Mouse (Mus musculus) cerebellum, adult 9-10 months (tissue): ENCODE measurements around the gene Rap1b.

Source experiments
- DNase-seq: peaks from one replicate; pipeline ENCODE4 v3.0.0; 2022

Rap1b gene

GRCm38 (mm10) chr10:117781021-117781725 lies 64.7 kb downstream of the Rap1b start:
- DNase-seq = no peak

DNA sequence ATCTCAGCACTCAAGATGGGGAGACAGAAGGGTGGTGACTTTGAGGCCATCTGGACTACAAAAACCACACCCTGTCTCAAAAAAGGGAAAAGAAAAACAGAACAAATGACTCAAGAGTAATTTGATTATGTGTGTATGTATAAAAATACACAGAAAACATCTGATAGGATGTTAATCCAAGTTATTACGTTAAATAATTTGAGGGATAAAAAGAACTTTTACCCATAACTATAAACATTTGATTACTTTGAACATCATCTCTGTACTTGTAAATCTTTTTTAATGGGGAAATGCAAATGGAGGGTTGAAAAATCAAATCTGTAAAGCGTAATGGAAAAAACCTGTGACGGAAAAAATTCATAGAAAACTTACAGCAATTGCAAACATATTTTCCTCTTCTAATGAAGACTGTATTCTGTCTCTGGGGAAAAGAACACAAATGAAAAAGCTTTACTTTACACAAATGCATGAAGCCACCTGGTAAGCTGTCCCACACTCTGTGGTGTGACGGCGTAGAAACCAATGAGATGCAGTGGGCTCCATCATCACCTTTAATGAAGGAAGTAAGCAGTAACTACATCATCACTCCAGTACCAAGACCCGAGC lies 65.4 kb downstream of the Rap1b start:
- DNase-seq = no peak

GRCm38 (mm10) chr10:117779581-117780305 lies 66.1 kb downstream of the Rap1b start:
- DNase-seq = no peak

DNA sequence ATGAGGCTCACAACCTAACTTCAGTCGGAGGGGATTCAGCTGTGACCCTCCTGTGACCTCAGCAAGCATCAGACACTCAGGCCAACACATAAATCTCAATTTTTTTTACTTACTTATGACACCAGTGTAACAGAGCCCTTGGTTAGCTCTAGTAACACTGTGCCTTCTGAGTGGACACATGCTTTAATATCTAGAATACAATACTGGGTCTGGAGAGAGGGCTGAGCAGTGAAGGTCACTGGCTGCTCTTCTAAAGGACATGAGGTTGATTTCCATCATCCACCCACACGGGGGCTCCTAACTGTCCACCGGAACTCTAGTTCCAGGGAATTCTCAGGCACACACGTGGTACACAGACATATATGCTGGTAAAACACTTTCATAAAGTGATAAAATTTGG lies 66.9 kb downstream of the Rap1b start:
- DNase-seq = no peak

GRCm38 (mm10) chr10:117778328-117778910 lies 67.4 kb downstream of the Rap1b start:
- no peak for DNase-seq

DNA sequence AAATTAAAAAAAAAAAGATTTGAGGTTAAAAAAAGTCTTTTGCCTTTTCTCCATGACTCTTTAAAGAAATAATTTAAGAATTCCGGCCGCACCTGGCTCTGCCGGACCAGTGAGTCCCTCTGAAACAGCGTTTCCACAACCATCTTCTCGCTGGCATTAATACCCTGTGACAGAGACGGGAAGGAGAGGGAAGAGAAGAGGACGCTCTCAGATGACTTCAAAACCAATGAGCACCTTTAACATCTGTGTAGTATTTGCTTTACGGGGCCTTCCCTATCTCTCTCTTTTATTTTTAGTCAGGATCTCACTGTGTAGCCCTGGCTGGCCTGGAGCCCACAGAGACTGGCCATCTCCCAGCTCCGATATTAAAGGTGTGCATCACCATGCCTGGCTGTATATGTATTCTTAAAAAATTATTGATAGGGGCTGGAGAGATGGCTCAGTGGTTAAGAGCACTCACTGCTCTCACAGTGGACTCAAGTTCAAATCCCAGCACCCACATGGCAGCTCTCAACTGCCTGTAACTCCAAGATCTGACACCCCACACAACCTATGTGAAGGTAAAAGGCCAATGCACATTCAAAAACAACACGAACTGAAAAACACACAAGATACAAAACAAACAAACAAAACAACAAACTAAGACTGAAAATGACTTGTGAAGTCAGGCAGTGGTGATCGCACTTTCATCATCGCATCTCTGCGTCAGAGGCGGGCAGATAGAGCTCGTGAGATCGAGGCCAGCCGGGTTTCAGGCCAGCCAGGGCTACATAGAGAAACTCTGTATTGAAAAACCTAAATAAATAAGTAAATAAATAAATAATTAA lies 68.1 kb downstream of the Rap1b start:
- DNase-seq = no peak

DNA sequence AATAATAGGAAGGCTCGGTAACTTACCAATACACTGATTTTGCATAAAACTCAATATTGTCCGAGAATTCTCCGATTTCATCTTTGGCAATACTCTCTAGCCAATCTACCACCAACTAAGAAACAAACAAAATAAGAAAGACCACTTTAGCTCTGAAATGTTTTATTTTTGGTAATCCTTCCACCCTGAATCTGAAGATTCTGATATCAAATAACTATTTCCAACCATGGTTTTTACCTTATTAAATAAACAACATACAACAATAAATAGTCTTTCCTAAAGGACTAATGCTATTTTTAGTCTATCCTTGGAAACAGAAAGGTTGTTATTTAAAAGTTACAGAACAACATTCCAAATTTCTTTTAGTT lies 68.7 kb downstream of the Rap1b start:
- DNase-seq = no peak

DNA sequence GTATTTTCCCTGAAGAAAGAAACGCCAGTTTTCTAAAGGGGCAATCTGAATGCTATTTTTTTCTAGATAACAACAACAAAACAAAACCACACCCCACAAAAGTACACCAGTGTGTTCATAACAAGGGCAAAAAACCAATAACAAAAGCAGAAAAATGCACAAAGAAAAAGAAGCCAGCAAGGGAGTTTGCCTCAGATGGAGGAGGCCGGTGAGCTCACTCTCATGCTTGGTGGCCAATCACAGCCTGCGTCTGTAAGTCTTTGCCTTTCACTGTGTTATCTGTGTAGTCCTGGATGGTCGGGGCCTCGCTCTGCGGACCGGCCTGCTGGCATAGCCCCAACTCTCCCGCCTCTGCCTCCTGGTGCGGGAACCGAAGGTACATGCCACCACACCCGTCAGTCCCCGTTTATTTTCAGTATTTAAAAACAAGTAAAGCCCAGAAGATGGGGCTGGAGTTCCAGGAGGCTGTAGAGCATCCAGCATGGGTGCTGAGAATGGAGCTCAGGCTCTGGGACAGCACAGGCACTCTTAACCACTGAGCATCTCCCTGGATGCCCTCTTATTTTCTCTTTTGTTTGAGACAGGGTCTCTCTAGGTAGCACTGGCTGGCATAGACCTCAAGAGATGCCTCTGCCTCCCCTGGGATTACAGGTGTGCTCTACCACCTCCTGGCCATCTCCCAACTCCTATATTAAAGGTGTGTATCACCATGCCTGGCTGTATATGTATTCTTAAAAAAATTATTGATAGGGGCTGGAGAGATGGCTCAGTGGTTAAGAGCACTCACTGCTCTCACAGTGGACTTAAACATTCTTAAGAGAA lies 69.3 kb downstream of the Rap1b start:
- no peak for DNase-seq

DNA sequence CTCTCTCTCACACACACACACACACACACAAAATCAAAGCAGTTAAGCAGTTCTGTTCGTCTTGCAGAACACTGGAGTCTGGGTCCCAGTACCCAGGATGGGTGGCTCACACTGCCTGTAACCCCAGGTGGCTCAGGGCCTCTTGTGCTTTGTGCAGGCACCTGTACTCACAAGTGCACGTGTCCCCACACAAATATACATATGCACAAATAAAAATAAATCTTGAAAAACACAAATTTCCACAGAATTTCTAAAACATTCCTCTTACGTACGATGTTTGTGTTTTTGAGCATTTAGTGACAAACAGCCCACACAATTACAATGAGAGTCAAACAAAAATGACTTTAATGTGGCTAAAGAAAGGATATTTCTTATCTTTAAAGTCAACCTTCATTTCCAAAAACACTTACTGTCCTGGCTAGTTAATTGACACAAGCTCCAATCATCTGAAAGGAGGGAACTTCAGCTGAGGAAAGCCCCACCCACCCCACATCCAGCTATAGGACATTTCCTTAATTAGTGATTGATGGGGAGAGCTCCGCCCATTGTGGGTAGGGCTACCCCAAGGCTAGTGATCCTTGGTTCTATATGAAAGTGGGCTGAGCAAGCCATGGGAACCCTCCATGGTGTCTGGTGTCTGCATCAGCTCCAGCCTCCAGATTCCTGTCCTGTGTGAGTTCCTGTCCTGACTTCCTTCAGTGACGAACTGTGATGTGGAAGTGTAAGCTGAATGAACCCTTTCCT lies 70.3 kb downstream of the Rap1b start:
- no peak for DNase-seq

- no peak for DNase-seq
These were observed 71.1 kb downstream of the Rap1b start for GRCm38 (mm10) chr10:117774817-117775120.

DNA sequence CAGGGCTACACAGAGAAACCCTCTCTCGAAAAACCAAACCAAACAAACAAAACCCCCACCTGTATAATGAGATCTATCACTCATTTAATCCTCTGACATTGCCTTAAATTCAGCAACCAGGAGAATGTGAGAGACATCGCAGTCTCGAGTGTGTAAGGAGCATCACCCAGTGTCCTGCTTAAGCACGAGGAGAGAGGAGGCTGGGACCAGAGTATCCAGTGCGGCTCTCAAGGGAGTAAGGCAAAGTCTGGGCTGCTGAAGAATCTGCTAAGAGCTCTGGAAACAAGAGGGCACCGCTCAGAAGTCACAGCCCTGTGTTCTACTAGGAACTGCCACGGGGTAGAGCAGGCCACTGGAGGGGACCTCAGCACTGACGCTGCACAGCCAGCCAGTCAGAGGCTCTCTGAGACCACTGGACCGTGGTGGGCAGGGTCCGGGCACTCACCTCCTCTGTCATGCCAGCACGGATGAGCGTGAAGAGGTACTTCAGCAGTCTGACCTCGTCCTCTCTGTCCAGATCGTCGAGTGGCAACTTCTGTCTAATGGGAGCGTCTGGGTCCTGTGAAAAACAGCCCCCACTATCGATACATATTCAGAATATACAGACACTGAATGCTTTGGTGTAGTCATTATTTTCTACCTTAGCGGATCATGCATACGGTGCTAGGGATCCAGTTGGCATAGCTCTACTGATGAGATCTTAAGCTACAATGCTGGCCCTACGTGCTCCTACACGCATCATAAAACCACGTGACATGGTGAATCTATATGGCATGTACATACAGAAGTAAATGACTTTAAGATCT lies 71.6 kb downstream of the Rap1b start:
- DNase-seq = no peak

- no peak for DNase-seq
These were observed 72.6 kb downstream of the Rap1b start for GRCm38 (mm10) chr10:117773106-117773720.

- no peak for DNase-seq
These were observed 73.3 kb downstream of the Rap1b start for GRCm38 (mm10) chr10:117772364-117773105.

DNA sequence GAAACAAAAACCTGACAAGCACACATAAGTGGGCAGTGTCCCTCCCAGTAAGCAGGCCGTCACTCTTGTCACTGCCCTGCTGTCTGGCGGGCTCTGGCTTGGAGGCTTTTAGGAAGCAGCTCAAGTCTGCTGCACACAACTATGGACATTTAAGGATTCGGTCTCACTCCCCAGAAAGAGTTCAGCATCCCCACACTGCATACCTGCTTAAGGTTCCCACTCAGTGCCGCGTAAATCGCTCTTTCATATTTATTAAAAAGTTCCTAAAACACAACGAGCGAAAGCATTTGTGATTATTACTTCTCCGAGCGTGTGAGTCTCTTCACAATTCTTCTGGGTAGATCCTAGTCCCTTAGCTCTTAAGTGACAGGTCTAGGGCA lies 74.7 kb downstream of the Rap1b start:
- no peak for DNase-seq

- DNase-seq = no peak
These were observed 75.3 kb downstream of the Rap1b start for GRCm38 (mm10) chr10:117770286-117771130.

DNA sequence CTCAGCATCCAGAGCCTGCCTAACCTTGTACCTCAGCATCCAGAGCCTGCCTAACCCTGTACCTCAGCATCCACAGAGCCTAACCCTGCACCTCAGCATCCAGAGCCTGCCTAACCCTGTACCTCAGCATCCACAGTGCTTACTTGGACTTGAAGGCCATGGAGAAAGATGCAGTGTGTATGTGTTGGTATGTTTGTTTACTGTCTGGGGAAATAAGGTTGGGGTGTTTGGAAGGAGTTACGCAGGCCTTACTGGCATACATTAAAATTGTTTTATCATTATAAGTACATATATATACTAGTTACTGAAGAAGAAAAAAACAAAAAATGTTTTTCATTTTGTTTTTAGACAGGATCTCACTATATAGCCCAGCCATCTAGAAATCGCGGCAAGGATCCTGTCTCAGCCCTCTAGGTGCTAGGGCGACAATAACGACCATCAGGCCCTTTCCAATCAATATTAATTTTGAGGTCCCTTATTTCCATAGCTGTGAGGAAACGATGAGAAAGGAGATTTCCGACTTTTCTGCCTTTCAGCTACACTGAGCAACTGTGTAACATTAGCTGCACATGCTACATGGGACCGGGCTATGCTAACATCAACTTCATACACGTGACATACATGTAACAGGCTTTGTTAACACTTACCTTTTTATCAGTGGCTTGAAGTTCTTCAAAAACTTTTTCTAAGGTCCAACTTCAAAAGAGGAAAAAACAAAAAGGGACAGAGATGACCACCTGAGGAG lies 76.1 kb downstream of the Rap1b start:
- no peak for DNase-seq

GRCm38 (mm10) chr10:117768141-117768440 lies 77.7 kb downstream of the Rap1b start:
- DNase-seq = no peak
